ENCODE assay signal across 8 mouse cellular contexts in genomic region chr7:70280643-70281380, GRCm38 (mm10).
DNase-seq lines count a peak whose midpoint lies in the region; ATAC-seq and TF ChIP-seq lines count a peak whose summit lies in the region.
"Had no signal": no experiment of that assay in that cellular context is flagged by ENCODE, and none has a peak within 500 bp of the region (broad histone marks: within the 10 kb centered on the region; RNA-seq: fewer than 3 reads in every experiment).

No protein-coding gene starts in this region.

- no peak for TF ChIP-seq CTCF in liver, postnatal 0 days (IDR thresholded peaks at IDR 0.05; ENCODE audit: low read depth)

- H3K4me1 ChIP-seq in embryonic facial prominence, embryonic 10.5 days: peaks cover 36% of the 10 kb centered on the region
- peaks cover 7% of the 10 kb centered on the region; the same call in 1 of the 2 replicates for H3K4me1 ChIP-seq in hindbrain, embryonic 16.5 days (ENCODE audit: control insufficient read depth, insufficient read depth, low read depth, low read length)
- no peaks in the 10 kb centered on the region for H3K4me1 ChIP-seq in liver, postnatal 0 days (ENCODE audit: insufficient read depth)

- under 1% methylated on average over 42 of the region's 42 CpGs for WGBS in embryonic facial prominence, embryonic 10.5 days
- 4% methylated on average over 42 of the region's 42 CpGs for WGBS in hindbrain, embryonic 16.5 days
- WGBS in liver, postnatal 0 days (ENCODE audit: insufficient replicate concordance): 3% methylated on average over 42 of the region's 42 CpGs

- H3K27me3 ChIP-seq in embryonic facial prominence, embryonic 10.5 days (replicated peaks; ENCODE audit: low read depth, poor library complexity, severe bottlenecking): peaks cover 93% of the 10 kb centered on the region
- H3K27me3 ChIP-seq in hindbrain, embryonic 16.5 days (replicated peaks; ENCODE audit: control insufficient read depth, insufficient read depth, low read length): peaks cover 45% of the 10 kb centered on the region
- peaks cover 51% of the 10 kb centered on the region for H3K27me3 ChIP-seq in liver, postnatal 0 days (ENCODE audit: insufficient read depth, low read length)

- DNase-seq in adrenal gland, postnatal 14 days: peak; percentile 16
- DNase-seq in embryonic facial prominence, embryonic 10.5 days (ENCODE audit: low spot score): peak; percentile 70
- no peak for DNase-seq in liver, postnatal 0 days
- DNase-seq in left cerebral cortex, adult 11 months (ENCODE audit: low spot score): no peak
- no peak for DNase-seq in T-cell, adult 2 months (ENCODE audit: low spot score)

- no peaks in the 10 kb centered on the region for H3K9me3 ChIP-seq in embryonic facial prominence, embryonic 10.5 days
- H3K9me3 ChIP-seq in hindbrain, embryonic 16.5 days (ENCODE audit: control insufficient read depth, low read length): no peaks in the 10 kb centered on the region
- no peaks in the 10 kb centered on the region for H3K9me3 ChIP-seq in liver, postnatal 0 days (ENCODE audit: low read length)

- H3K4me3 ChIP-seq in embryonic facial prominence, embryonic 10.5 days: peak overlapping the region; percentile 51
- H3K4me3 ChIP-seq in hindbrain, embryonic 16.5 days (ENCODE audit: low read length): peak overlapping the region; percentile 24
- H3K4me3 ChIP-seq in liver, postnatal 0 days (ENCODE audit: low read depth, low read length): peak overlapping the region; percentile 26
- H3K4me3 ChIP-seq: myocyte had no signal

- peak overlapping the region; percentile 57 for H3K27ac ChIP-seq in embryonic facial prominence, embryonic 10.5 days (replicated peaks)
- no peak overlapping the region for H3K27ac ChIP-seq in hindbrain, embryonic 16.5 days (ENCODE audit: low read depth, low read length)
- no peak overlapping the region for H3K27ac ChIP-seq in liver, postnatal 0 days (ENCODE audit: low read depth)

- ATAC-seq in hindbrain, embryonic 16.5 days: 0 out of 2 replicates have a peak, but pooled peaks have one; percentile 34
- ATAC-seq in liver, postnatal 0 days: no peak
- no peak for ATAC-seq in inflammation-experienced regulatory T-cells, adult 6 months

- H3K36me3 ChIP-seq in embryonic facial prominence, embryonic 10.5 days (replicated peaks): no peaks in the 10 kb centered on the region
- no peaks in the 10 kb centered on the region for H3K36me3 ChIP-seq in hindbrain, embryonic 16.5 days (ENCODE audit: control insufficient read depth, insufficient read depth, low read length)
- no peaks in the 10 kb centered on the region for H3K36me3 ChIP-seq in liver, postnatal 0 days (replicated peaks; ENCODE audit: insufficient read depth, low read length)

- H3K9ac ChIP-seq in hindbrain, embryonic 16.5 days (ENCODE audit: low read depth, low read length): no peak overlapping the region
- H3K9ac ChIP-seq in liver, postnatal 0 days (replicated peaks): no peak overlapping the region

- TF ChIP-seq EP300 in liver, postnatal 0 days (IDR thresholded peaks at IDR 0.05; ENCODE audit: low read depth): no peak

- H3K4me2 ChIP-seq in hindbrain, embryonic 16.5 days (ENCODE audit: low read length): peak overlapping the region; percentile 43
- H3K4me2 ChIP-seq in liver, postnatal 0 days (ENCODE audit: low read depth, low read length): peak overlapping the region; percentile 36

Comparison
In these comparisons a context has a peak if more than half of its experiments do, and no peak if none do; other contexts are left out.
1. DNase-seq: peak in adrenal gland, postnatal 14 days (single experiment) and embryonic facial prominence, embryonic 10.5 days (single experiment); none in liver, postnatal 0 days (single experiment), left cerebral cortex, adult 11 months (single experiment) and T-cell, adult 2 months (single experiment).
2. Peak in every context shown above with its lines, with median percentiles within 50 percentile points of each other: H3K4me3 ChIP-seq.